Mouse (Mus musculus): Measurements from ENCODE around the gene Rgs10.

- no peak for TF ChIP-seq EP300 (IDR thresholded peaks at IDR 0.05; ENCODE audit: low read length)
- TF ChIP-seq TCF12 (IDR thresholded peaks at IDR 0.05; ENCODE audit: low read depth, low read length): no peak
- TF ChIP-seq TBP (conservative IDR thresholded peaks at IDR 0.05; ENCODE audit: low read depth, low read length): no peak
- no peak for TF ChIP-seq MAX (IDR thresholded peaks at IDR 0.05; ENCODE audit: low read length)
Observed at GRCm38 (mm10) chr7:128356868-128357755, 61.4 kb downstream of the Rgs10 start.

All from CH12.LX (cell line).